Mouse (Mus musculus): ENCODE measurements around the gene Lpar5. TPM values are rescaled to one million over a fixed set of nuclear protein-coding genes. Genes with fewer than 3 reads are reported as not detected.
"Not testable (repeated sequence)": the region's sequence is repeated elsewhere in the genome, so short reads cannot be mapped to it uniquely, and the experiment has no call there.

The Lpar5 gene
- polyA plus RNA-seq, 2 experiments, result 3.9 to 4.0 TPM

- peaks cover 91% of the 10 kb centered on the region for H3K36me3 ChIP-seq (ENCODE audit: control insufficient read depth, insufficient read depth, low read length)
- no peaks in the 10 kb centered on the region for H3K4me1 ChIP-seq (ENCODE audit: control insufficient read depth, insufficient read depth, low read length)
- no peaks in the 10 kb centered on the region for H3K9me3 ChIP-seq (ENCODE audit: control insufficient read depth, low read length)
- DNase-seq (ENCODE audit: low spot score) (no peak), ATAC-seq (ENCODE audit: low FRiP score, low read depth) (no peak)
- H3K27me3 ChIP-seq (ENCODE audit: control insufficient read depth, insufficient read depth, low read length), result no peaks in the 10 kb centered on the region
- H3K4me2 ChIP-seq (replicated peaks; ENCODE audit: low read depth, low read length, severe bottlenecking), result no peak within 1 kb of the TSS
- no peak within 1 kb of the TSS for H3K9ac ChIP-seq (ENCODE audit: low read depth, low read length, severe bottlenecking)
- WGBS, result 43% methylated on average over 20 of the region's 20 CpGs
- H3K27ac ChIP-seq (replicated peaks; ENCODE audit: low read depth, low read length), result no peak within 1 kb of the TSS
- no peak within 1 kb of the TSS for H3K4me3 ChIP-seq (replicated peaks; ENCODE audit: low read length)
- TF ChIP-seq POLR2A (IDR thresholded peaks at IDR 0.05; ENCODE audit: borderline replicate concordance, extremely low read depth, insufficient read depth, insufficient read length), result no peak
Measured at GRCm38 (mm10) chr6:125049678-125050077, 18.0 kb upstream of the Lpar5 start, which contains the start of gene Acrbp. Gene Acrbp, plus strand, starts transcription at chr6:125049689.

- Histone ChIP-seq H3K9me3 (ENCODE audit: control insufficient read depth, low read length) (no peaks in the 10 kb centered on the region), H3K9ac (ENCODE audit: low read depth, low read length, severe bottlenecking) (no peak overlapping the region), H3K4me2 (replicated peaks; ENCODE audit: low read depth, low read length, severe bottlenecking) (no peak overlapping the region), H3K4me3 (replicated peaks; ENCODE audit: low read length) (no peak overlapping the region), H3K4me1 (ENCODE audit: control insufficient read depth, insufficient read depth, low read length) (no peaks in the 10 kb centered on the region), H3K27ac (replicated peaks; ENCODE audit: low read depth, low read length) (no peak overlapping the region), H3K27me3 (ENCODE audit: control insufficient read depth, insufficient read depth, low read length) (no peaks in the 10 kb centered on the region), H3K36me3 (ENCODE audit: control insufficient read depth, insufficient read depth, low read length) (peaks cover 83% of the 10 kb centered on the region)
- TF ChIP-seq POLR2A (IDR thresholded peaks at IDR 0.05; ENCODE audit: borderline replicate concordance, extremely low read depth, insufficient read depth, insufficient read length), result no peak
- DNase-seq (ENCODE audit: low spot score) (no peak), ATAC-seq (ENCODE audit: low FRiP score, low read depth) (no peak)
- WGBS, result 68% methylated on average over 5 of the region's 5 CpGs
Measured at GRCm38 (mm10) chr6:125051237-125051636, 16.5 kb upstream of the Lpar5 start.

- no peaks in the 10 kb centered on the region for H3K27me3 ChIP-seq (ENCODE audit: control insufficient read depth, insufficient read depth, low read length)
- DNase-seq (ENCODE audit: low spot score), result no peak
- H3K9ac ChIP-seq (ENCODE audit: low read depth, low read length, severe bottlenecking), result 0 out of 2 replicates have a peak overlapping the region, but pooled peaks have one; percentile 0
- no peak overlapping the region for H3K4me2 ChIP-seq (replicated peaks; ENCODE audit: low read depth, low read length, severe bottlenecking)
- no peaks in the 10 kb centered on the region for H3K9me3 ChIP-seq (ENCODE audit: control insufficient read depth, low read length)
- WGBS, result 33% methylated on average over 6 of the region's 6 CpGs
- no peaks in the 10 kb centered on the region for H3K4me1 ChIP-seq (ENCODE audit: control insufficient read depth, insufficient read depth, low read length)
- no peak for TF ChIP-seq POLR2A (IDR thresholded peaks at IDR 0.05; ENCODE audit: borderline replicate concordance, extremely low read depth, insufficient read depth, insufficient read length)
- no peak for ATAC-seq (ENCODE audit: low FRiP score, low read depth)
- no peak overlapping the region for H3K27ac ChIP-seq (replicated peaks; ENCODE audit: low read depth, low read length)
- no peaks in the 10 kb centered on the region for H3K36me3 ChIP-seq (ENCODE audit: control insufficient read depth, insufficient read depth, low read length)
- no peak overlapping the region for H3K4me3 ChIP-seq (replicated peaks; ENCODE audit: low read length)
Measured at GRCm38 (mm10) chr6:125061493-125061892, 6.2 kb upstream of the Lpar5 start.

GRCm38 (mm10) chr6:125062511-125062910, 5.2 kb upstream of the Lpar5 start:
- no peak overlapping the region for H3K4me2 ChIP-seq (replicated peaks; ENCODE audit: low read depth, low read length, severe bottlenecking)
- H3K4me3 ChIP-seq (replicated peaks; ENCODE audit: low read length), result no peak overlapping the region
- no peak for DNase-seq (ENCODE audit: low spot score)
- no peaks in the 10 kb centered on the region for H3K27me3 ChIP-seq (ENCODE audit: control insufficient read depth, insufficient read depth, low read length)
- WGBS, result 83% methylated on average over 5 of the region's 5 CpGs
- no peaks in the 10 kb centered on the region for H3K9me3 ChIP-seq (ENCODE audit: control insufficient read depth, low read length)
- H3K4me1 ChIP-seq (ENCODE audit: control insufficient read depth, insufficient read depth, low read length), result no peaks in the 10 kb centered on the region
- no peaks in the 10 kb centered on the region for H3K36me3 ChIP-seq (ENCODE audit: control insufficient read depth, insufficient read depth, low read length)
- no peak overlapping the region for H3K9ac ChIP-seq (ENCODE audit: low read depth, low read length, severe bottlenecking)
- no peak for TF ChIP-seq POLR2A (IDR thresholded peaks at IDR 0.05; ENCODE audit: borderline replicate concordance, extremely low read depth, insufficient read depth, insufficient read length)
- no peak overlapping the region for H3K27ac ChIP-seq (replicated peaks; ENCODE audit: low read depth, low read length)
- no peak for ATAC-seq (ENCODE audit: low FRiP score, low read depth)

- Histone ChIP-seq H3K4me2 (replicated peaks; ENCODE audit: low read depth, low read length, severe bottlenecking) (no peak overlapping the region), H3K36me3 (ENCODE audit: control insufficient read depth, insufficient read depth, low read length) (no peaks in the 10 kb centered on the region), H3K4me3 (replicated peaks; ENCODE audit: low read length) (no peak overlapping the region), H3K27me3 (ENCODE audit: control insufficient read depth, insufficient read depth, low read length) (no peaks in the 10 kb centered on the region), H3K9me3 (ENCODE audit: control insufficient read depth, low read length) (no peaks in the 10 kb centered on the region), H3K9ac (ENCODE audit: low read depth, low read length, severe bottlenecking) (no peak overlapping the region), H3K27ac (replicated peaks; ENCODE audit: low read depth, low read length) (no peak overlapping the region), H3K4me1 (ENCODE audit: control insufficient read depth, insufficient read depth, low read length) (no peaks in the 10 kb centered on the region)
- TF ChIP-seq POLR2A (IDR thresholded peaks at IDR 0.05; ENCODE audit: borderline replicate concordance, extremely low read depth, insufficient read depth, insufficient read length), result no peak
- no peak for ATAC-seq (ENCODE audit: low FRiP score, low read depth)
- 84% methylated on average over 6 of the region's 6 CpGs for WGBS
- DNase-seq (ENCODE audit: low spot score), result no peak
Measured at GRCm38 (mm10) chr6:125063906-125064305, 3.8 kb upstream of the Lpar5 start.

GRCm38 (mm10) chr6:125065223-125065622, 2.5 kb upstream of the Lpar5 start:
- not testable (repeated sequence) for H3K9ac ChIP-seq (ENCODE audit: low read depth, low read length, severe bottlenecking); H3K9me3 ChIP-seq (ENCODE audit: control insufficient read depth, low read length); H3K4me3 ChIP-seq (replicated peaks; ENCODE audit: low read length); H3K4me2 ChIP-seq (replicated peaks; ENCODE audit: low read depth, low read length, severe bottlenecking); H3K27ac ChIP-seq (replicated peaks; ENCODE audit: low read depth, low read length); H3K27me3 ChIP-seq (ENCODE audit: control insufficient read depth, insufficient read depth, low read length); DNase-seq (ENCODE audit: low spot score); H3K4me1 ChIP-seq (ENCODE audit: control insufficient read depth, insufficient read depth, low read length); H3K36me3 ChIP-seq (ENCODE audit: control insufficient read depth, insufficient read depth, low read length); ATAC-seq (ENCODE audit: low FRiP score, low read depth)
- no CpG with 5 or more reads among the region's 1 CpGs for WGBS
